Mouse (Mus musculus) stomach, postnatal 0 days (tissue): ENCODE measurements at regions not wholly inside any gene's neighbourhood (a gene's known extent, or its start where the extent isn't known, plus 50 kb on each side); places are given as distances from the start of the nearest gene placed in this dataset.

Source experiments
- CTCF ChIP-seq: IDR thresholded peaks from 2 replicates; pipeline ENCODE4 v1.5.1; 2016; ENCODE audit warnings: antibody characterized with exemption, low read depth, mild to moderate bottlenecking, moderate library complexity
- EP300 ChIP-seq: optimal IDR thresholded peaks from 2 replicates; pipeline ENCODE3; 2016; ENCODE audit warnings: antibody characterized with exemption

DNA sequence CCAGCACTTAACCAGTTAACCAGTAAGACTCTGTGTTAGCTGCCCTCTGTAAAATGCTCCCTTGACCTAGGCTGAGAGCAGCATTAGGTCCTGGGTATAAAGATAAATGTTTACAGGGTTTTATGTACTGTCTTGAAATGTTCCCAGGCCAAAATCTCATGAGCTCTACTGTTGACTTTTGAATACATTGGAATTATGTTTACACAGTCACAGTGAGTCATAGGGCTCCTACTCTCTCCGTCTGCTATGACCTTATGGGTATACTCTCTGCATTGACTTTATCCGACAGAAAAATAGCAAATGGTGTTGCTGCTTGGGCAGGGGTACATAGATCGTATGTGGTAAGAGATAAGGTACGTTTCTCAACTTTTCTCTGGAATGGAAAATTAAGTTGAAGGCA is 596.8 kb upstream of the Zeb2 start:
- TF ChIP-seq EP300 (no peak), CTCF (no peak)
